Mouse (Mus musculus) kidney, embryonic 14.5 days (tissue): ENCODE results near the gene Rab31. TPM values are rescaled to one million over a fixed set of nuclear protein-coding genes. Genes with fewer than 3 reads are reported as not detected.

ENCODE experiments used
- ATAC-seq: fragments of 200-750 bp; cut with Nextera tagmentation; 2 replicates; pipeline ENCODE4 v1.8.0; 2017; ENCODE audit warnings: moderate number of reproducible peaks, mild to moderate bottlenecking, moderate TSS enrichment, moderate library complexity; ENCODE audit not compliant: low FRiP score, low TSS enrichment
- H3K27ac ChIP-seq: fragments of 300-500 bp; sonication (generic); 2 replicates; pipeline ENCODE4 v1.5.1; 2014; ENCODE audit warnings: low read depth, mild to moderate bottlenecking, low read length, moderate library complexity, mixed read lengths
- H3K27me3 ChIP-seq: fragments of 300-500 bp; sonication (generic); 2 replicates; pipeline ENCODE4 v1.6.1; 2014; ENCODE audit warnings: mild to moderate bottlenecking, low read length; ENCODE audit not compliant: control insufficient read depth, insufficient read depth
- H3K36me3 ChIP-seq: fragments of 300-500 bp; sonication (generic); 2 replicates; pipeline ENCODE4 v1.6.1; 2014; ENCODE audit warnings: low read length, mixed read lengths; ENCODE audit not compliant: control insufficient read depth, insufficient read depth
- H3K4me1 ChIP-seq: fragments of 300-500 bp; sonication (generic); 2 replicates; pipeline ENCODE4 v1.6.1; 2014; ENCODE audit warnings: low read length, mixed read lengths; ENCODE audit not compliant: control insufficient read depth, insufficient read depth
- H3K4me2 ChIP-seq: fragments of 300-500 bp; sonication (generic); replicated peaks from 2 replicates; pipeline ENCODE4 v1.6.1; 2014; ENCODE audit warnings: low read depth, mild to moderate bottlenecking, low read length
- H3K4me3 ChIP-seq: fragments of 300-500 bp; sonication (generic); 2 replicates; pipeline ENCODE4 v1.5.1; 2014; ENCODE audit warnings: mild to moderate bottlenecking, low read length
- H3K9ac ChIP-seq: fragments of 300-500 bp; sonication (generic); 2 replicates; pipeline ENCODE4 v1.6.1; 2014; ENCODE audit warnings: low read depth, mild to moderate bottlenecking, low read length, moderate library complexity
- H3K9me3 ChIP-seq: fragments of 300-500 bp; sonication (generic); 2 replicates; pipeline ENCODE4 v1.6.1; 2016; ENCODE audit warnings: low read length; ENCODE audit not compliant: control insufficient read depth
- WGBS: fragments of 180-500 bp; shearing (Covaris S2); extraction: QIAGEN DNeasy Blood & Tissue Kit; methylation state at CpG from one replicate; pipeline ENCODE4 v1.1.7; 2014; 5-methylcytosine and 5-hydroxymethylcytosine counted together
- polyA plus RNA-seq: library from polyadenylated mRNA; unstranded; fragments of >200 nt; fragmentation: Nextera tagmentation; extraction: Ambion mirVana; gene quantifications from 2 replicates; pipeline ENCODE4 v1.2.1, GENCODE M21; 2014

The Rab31 gene
- polyA plus RNA-seq, 1 experiment from 2014 or later = 38.0 TPM

- Histone ChIP-seq H3K36me3 (no peaks in the 10 kb centered on the region), H3K4me2 (no peak overlapping the region), H3K4me3 (no peak overlapping the region), H3K9ac (no peak overlapping the region), H3K27me3 (no peaks in the 10 kb centered on the region), H3K27ac (no peak overlapping the region), H3K9me3 (no peaks in the 10 kb centered on the region), H3K4me1 (0 out of 2 replicates have a peak, but pooled peaks cover 2% of the 10 kb centered on the region)
- ATAC-seq = no peak
- 87% methylated on average over 14 of the region's 14 CpGs for WGBS
Observed at GRCm38 (mm10) chr17:65663329-65664078, 109.0 kb downstream of the Rab31 start.

GRCm38 (mm10) chr17:65662662-65663061 is 109.9 kb downstream of the Rab31 start:
- Histone ChIP-seq H3K4me2 (no peak overlapping the region), H3K27me3 (no peaks in the 10 kb centered on the region), H3K4me1 (0 out of 2 replicates have a peak, but pooled peaks cover 2% of the 10 kb centered on the region), H3K27ac (no peak overlapping the region), H3K9ac (no peak overlapping the region), H3K4me3 (no peak overlapping the region), H3K9me3 (no peaks in the 10 kb centered on the region), H3K36me3 (no peaks in the 10 kb centered on the region)
- WGBS = 88% methylated on average over 3 of the region's 3 CpGs
- ATAC-seq = no peak

- H3K4me2 ChIP-seq = no peak overlapping the region
- H3K4me1 ChIP-seq = no peaks in the 10 kb centered on the region
- no peak overlapping the region for H3K4me3 ChIP-seq
- ATAC-seq = no peak
- no peaks in the 10 kb centered on the region for H3K36me3 ChIP-seq
- WGBS = 77% methylated on average over 2 of the region's 2 CpGs
- H3K9me3 ChIP-seq = no peaks in the 10 kb centered on the region
- no peaks in the 10 kb centered on the region for H3K27me3 ChIP-seq
- H3K27ac ChIP-seq = no peak overlapping the region
- H3K9ac ChIP-seq = no peak overlapping the region; the same call in 1 of the 2 replicates
Observed at GRCm38 (mm10) chr17:65658416-65658815, 114.1 kb downstream of the Rab31 start.

GRCm38 (mm10) chr17:65657958-65658357 is 114.6 kb downstream of the Rab31 start:
- no peak overlapping the region for H3K27ac ChIP-seq
- no peaks in the 10 kb centered on the region for H3K4me1 ChIP-seq
- no peaks in the 10 kb centered on the region for H3K9me3 ChIP-seq
- no peak overlapping the region for H3K9ac ChIP-seq
- 95% methylated on average over 9 of the region's 9 CpGs for WGBS
- no peak overlapping the region for H3K4me2 ChIP-seq
- H3K4me3 ChIP-seq = no peak overlapping the region
- no peaks in the 10 kb centered on the region for H3K27me3 ChIP-seq
- no peaks in the 10 kb centered on the region for H3K36me3 ChIP-seq
- ATAC-seq = no peak

GRCm38 (mm10) chr17:65656731-65657130 is 115.8 kb downstream of the Rab31 start:
- Histone ChIP-seq H3K9me3 (no peaks in the 10 kb centered on the region), H3K4me2 (no peak overlapping the region), H3K9ac (no peak overlapping the region), H3K36me3 (no peaks in the 10 kb centered on the region), H3K4me3 (no peak overlapping the region), H3K27ac (no peak overlapping the region), H3K4me1 (no peaks in the 10 kb centered on the region), H3K27me3 (no peaks in the 10 kb centered on the region)
- WGBS = 96% methylated on average over 6 of the region's 6 CpGs
- ATAC-seq = no peak

- no peak for ATAC-seq
Observed at GRCm38 (mm10) chr17:65656076-65656475, 116.5 kb downstream of the Rab31 start.

GRCm38 (mm10) chr17:65655608-65656007 is 116.9 kb downstream of the Rab31 start:
- H3K4me3 ChIP-seq = no peak overlapping the region
- H3K36me3 ChIP-seq = no peaks in the 10 kb centered on the region
- no peak for ATAC-seq
- no peaks in the 10 kb centered on the region for H3K9me3 ChIP-seq
- H3K27me3 ChIP-seq = no peaks in the 10 kb centered on the region
- 93% methylated on average over 4 of the region's 4 CpGs for WGBS
- no peak overlapping the region for H3K9ac ChIP-seq
- no peak overlapping the region for H3K27ac ChIP-seq
- H3K4me1 ChIP-seq = no peaks in the 10 kb centered on the region
- no peak overlapping the region for H3K4me2 ChIP-seq

More at GRCm38 (mm10) chr17:65656076-65656475, 116.5 kb downstream of the Rab31 start:
- Histone ChIP-seq H3K9me3 (no peaks in the 10 kb centered on the region), H3K27me3 (no peaks in the 10 kb centered on the region), H3K4me3 (no peak overlapping the region), H3K9ac (no peak overlapping the region), H3K36me3 (no peaks in the 10 kb centered on the region), H3K27ac (no peak overlapping the region), H3K4me1 (no peaks in the 10 kb centered on the region), H3K4me2 (no peak overlapping the region)
- 91% methylated on average over 8 of the region's 8 CpGs for WGBS

GRCm38 (mm10) chr17:65650598-65650997 is 122.0 kb downstream of the Rab31 start:
- no peaks in the 10 kb centered on the region for H3K4me1 ChIP-seq
- H3K9me3 ChIP-seq = no peaks in the 10 kb centered on the region
- H3K4me2 ChIP-seq = no peak overlapping the region
- WGBS = 89% methylated on average over 6 of the region's 6 CpGs
- ATAC-seq = no peak
- no peaks in the 10 kb centered on the region for H3K27me3 ChIP-seq
- no peak overlapping the region for H3K4me3 ChIP-seq
- no peak overlapping the region for H3K27ac ChIP-seq
- no peak overlapping the region for H3K9ac ChIP-seq
- no peaks in the 10 kb centered on the region for H3K36me3 ChIP-seq

GRCm38 (mm10) chr17:65649175-65649493 is 123.4 kb downstream of the Rab31 start:
- H3K4me3 ChIP-seq = no peak overlapping the region
- no peak overlapping the region for H3K9ac ChIP-seq
- no peak for ATAC-seq
- WGBS = 77% methylated on average over 2 of the region's 2 CpGs
- H3K36me3 ChIP-seq = no peaks in the 10 kb centered on the region
- no peak overlapping the region for H3K27ac ChIP-seq
- no peaks in the 10 kb centered on the region for H3K9me3 ChIP-seq
- H3K4me1 ChIP-seq = no peaks in the 10 kb centered on the region
- no peaks in the 10 kb centered on the region for H3K27me3 ChIP-seq
- H3K4me2 ChIP-seq = no peak overlapping the region
